Mouse (Mus musculus) intestine, embryonic 14.5 days (tissue): ENCODE results near the gene Myh13. TPM values are rescaled to one million over a fixed set of nuclear protein-coding genes. Genes with fewer than 3 reads are reported as not detected.

Experiments used
- ATAC-seq: fragments of 200-750 bp; cut with Nextera tagmentation; replicated peaks from 2 replicates; pipeline ENCODE4 v1.8.0; 2017; ENCODE audit warnings: low read depth, moderate number of reproducible peaks, moderate TSS enrichment, moderate library complexity; ENCODE audit not compliant: low FRiP score, low TSS enrichment
- DNase-seq: peaks from one replicate; pipeline ENCODE4 v3.0.0-alpha.2; 2018; ENCODE audit warnings: low spot score
- H3K27ac ChIP-seq: fragments of 300-500 bp; sonication (generic); 2 replicates; pipeline ENCODE4 v1.5.1; 2014; ENCODE audit warnings: low read depth, mild to moderate bottlenecking, control low read depth
- H3K27me3 ChIP-seq: fragments of 300-500 bp; sonication (generic); replicated peaks from 2 replicates; pipeline ENCODE4 v1.6.1; 2014; ENCODE audit warnings: low read length, control low read depth; ENCODE audit not compliant: control insufficient read depth, insufficient read depth
- H3K36me3 ChIP-seq: fragments of 300-500 bp; sonication (generic); 2 replicates; pipeline ENCODE4 v1.6.1; 2014; ENCODE audit warnings: low read length, control low read depth; ENCODE audit not compliant: control insufficient read depth, insufficient read depth
- H3K4me1 ChIP-seq: fragments of 300-500 bp; sonication (generic); replicated peaks from 2 replicates; pipeline ENCODE4 v1.6.1; 2014; ENCODE audit warnings: low read length, control low read depth, mixed read lengths; ENCODE audit not compliant: control insufficient read depth, insufficient read depth
- H3K4me2 ChIP-seq: fragments of 300-500 bp; sonication (generic); 2 replicates; pipeline ENCODE4 v1.6.1; 2014; ENCODE audit warnings: low read length
- H3K4me3 ChIP-seq: fragments of 300-500 bp; sonication (generic); 2 replicates; pipeline ENCODE4 v1.5.1; 2014; ENCODE audit warnings: low read depth, low read length, control low read depth, mixed read lengths
- H3K9ac ChIP-seq: fragments of 300-500 bp; sonication (generic); 2 replicates; pipeline ENCODE4 v1.6.1; 2014; ENCODE audit warnings: mild to moderate bottlenecking, low read length
- H3K9me3 ChIP-seq: fragments of 300-500 bp; sonication (generic); 2 replicates; pipeline ENCODE4 v1.6.1; 2016; ENCODE audit warnings: low read length, control low read depth; ENCODE audit not compliant: control insufficient read depth
- WGBS: fragments of 180-500 bp; shearing (Covaris S2); extraction: QIAGEN DNeasy Blood & Tissue Kit; methylation state at CpG from one replicate; pipeline ENCODE4 v1.1.7; 2014; 5-methylcytosine and 5-hydroxymethylcytosine counted together
- polyA plus RNA-seq: library from polyadenylated mRNA; unstranded; fragments of >200 nt; fragmentation: Nextera tagmentation; extraction: Ambion mirVana; gene quantifications from 2 replicates; pipeline ENCODE4 v1.2.1, GENCODE M21; 2014

The Myh13 gene
- polyA plus RNA-seq, 1 experiment from 2014 or later, result not detected

- DNase-seq (no peak), ATAC-seq (no peak)
- no peak overlapping the region for H3K4me2 ChIP-seq
- H3K36me3 ChIP-seq, result no peaks in the 10 kb centered on the region
- no peaks in the 10 kb centered on the region for H3K27me3 ChIP-seq
- H3K4me1 ChIP-seq, result 0 out of 2 replicates have a peak, but pooled peaks cover 6% of the 10 kb centered on the region
- no peaks in the 10 kb centered on the region for H3K9me3 ChIP-seq
- H3K9ac ChIP-seq, result no peak overlapping the region
- no peak overlapping the region for H3K4me3 ChIP-seq
- H3K27ac ChIP-seq, result no peak overlapping the region
- 41% methylated on average over 10 of the region's 10 CpGs for WGBS
Measured at GRCm38 (mm10) chr11:67379703-67380510, 58.4 kb downstream of the Myh13 start.

GRCm38 (mm10) chr11:67381833-67382232 is 60.4 kb downstream of the Myh13 start:
- Histone ChIP-seq H3K4me2 (no peak overlapping the region), H3K9me3 (no peaks in the 10 kb centered on the region), H3K4me1 (0 out of 2 replicates have a peak, but pooled peaks cover 6% of the 10 kb centered on the region), H3K27me3 (no peaks in the 10 kb centered on the region), H3K27ac (no peak overlapping the region), H3K9ac (no peak overlapping the region), H3K4me3 (no peak overlapping the region), H3K36me3 (no peaks in the 10 kb centered on the region)
- ATAC-seq, result no peak
- DNase-seq, result no peak
- 63% methylated on average over 4 of the region's 4 CpGs for WGBS

- Histone ChIP-seq H3K9ac (no peak overlapping the region), H3K4me1 (0 out of 2 replicates have a peak, but pooled peaks cover 6% of the 10 kb centered on the region), H3K4me3 (no peak overlapping the region), H3K36me3 (no peaks in the 10 kb centered on the region), H3K9me3 (no peaks in the 10 kb centered on the region), H3K4me2 (no peak overlapping the region), H3K27me3 (no peaks in the 10 kb centered on the region), H3K27ac (no peak overlapping the region)
- ATAC-seq (no peak), DNase-seq (no peak)
- 83% methylated on average over 7 of the region's 7 CpGs for WGBS
Measured at GRCm38 (mm10) chr11:67384653-67385052, 63.2 kb downstream of the Myh13 start.

GRCm38 (mm10) chr11:67386815-67387415 is 65.5 kb downstream of the Myh13 start:
- H3K4me2 ChIP-seq, result no peak overlapping the region
- WGBS, result 40% methylated on average over 8 of the region's 8 CpGs

GRCm38 (mm10) chr11:67390679-67391384 is 69.4 kb downstream of the Myh13 start:
- H3K9ac ChIP-seq, result no peak overlapping the region
- 82% methylated on average over 3 of the region's 3 CpGs for WGBS
- H3K9me3 ChIP-seq, result no peaks in the 10 kb centered on the region
- no peak overlapping the region for H3K4me3 ChIP-seq
- H3K4me1 ChIP-seq, result no peaks in the 10 kb centered on the region
- no peaks in the 10 kb centered on the region for H3K27me3 ChIP-seq
- H3K4me2 ChIP-seq, result no peak overlapping the region
- ATAC-seq (no peak), DNase-seq (no peak)
- no peaks in the 10 kb centered on the region for H3K36me3 ChIP-seq
- no peak overlapping the region for H3K27ac ChIP-seq

More at GRCm38 (mm10) chr11:67386815-67387415, 65.5 kb downstream of the Myh13 start:
- Histone ChIP-seq H3K27ac (no peak overlapping the region), H3K4me3 (no peak overlapping the region), H3K36me3 (no peaks in the 10 kb centered on the region), H3K9ac (no peak overlapping the region), H3K4me1 (no peaks in the 10 kb centered on the region), H3K9me3 (no peaks in the 10 kb centered on the region), H3K27me3 (no peaks in the 10 kb centered on the region)
- ATAC-seq (no peak), DNase-seq (no peak)

GRCm38 (mm10) chr11:67392369-67392768 is 70.9 kb downstream of the Myh13 start:
- Histone ChIP-seq H3K9me3 (no peaks in the 10 kb centered on the region), H3K27me3 (no peaks in the 10 kb centered on the region), H3K9ac (no peak overlapping the region), H3K36me3 (no peaks in the 10 kb centered on the region), H3K4me3 (no peak overlapping the region), H3K27ac (no peak overlapping the region), H3K4me1 (no peaks in the 10 kb centered on the region), H3K4me2 (no peak overlapping the region)
- DNase-seq, result no peak
- ATAC-seq, result no peak
- WGBS, result 90% methylated on average over 3 of the region's 3 CpGs

GRCm38 (mm10) chr11:67400956-67401355 is 79.5 kb downstream of the Myh13 start:
- ATAC-seq (no peak), DNase-seq (no peak)
- Histone ChIP-seq H3K9me3 (no peaks in the 10 kb centered on the region), H3K9ac (no peak overlapping the region), H3K4me1 (no peaks in the 10 kb centered on the region), H3K27me3 (no peaks in the 10 kb centered on the region), H3K4me2 (no peak overlapping the region), H3K4me3 (no peak overlapping the region), H3K27ac (no peak overlapping the region), H3K36me3 (no peaks in the 10 kb centered on the region)
- 74% methylated on average over 5 of the region's 5 CpGs for WGBS

GRCm38 (mm10) chr11:67414346-67414940 is 93.0 kb downstream of the Myh13 start:
- DNase-seq, result no peak
- Histone ChIP-seq H3K27me3 (no peaks in the 10 kb centered on the region), H3K9me3 (no peaks in the 10 kb centered on the region), H3K4me2 (no peak overlapping the region), H3K36me3 (no peaks in the 10 kb centered on the region), H3K27ac (no peak overlapping the region), H3K4me3 (no peak overlapping the region), H3K4me1 (no peaks in the 10 kb centered on the region), H3K9ac (no peak overlapping the region)
- WGBS, result 53% methylated on average over 6 of the region's 6 CpGs
- ATAC-seq, result no peak
